Mouse (Mus musculus) MEL-GATA-1-ER (cell line): ENCODE measurements at regions not wholly inside any gene's neighbourhood (a gene's known extent, or its start where the extent isn't known, plus 50 kb on each side); places are given as distances from the start of the nearest gene placed in this dataset.

ENCODE experiments used
- DNase-seq: peaks from one replicate; pipeline ENCODE4 v3.0.0-alpha.2; 2012; ENCODE audit warnings: low read depth; ENCODE audit errors: extremely low read depth

GRCm38 (mm10) chr13:87923372-87923771, 897.9 kb upstream of the Edil3 start:
- DNase-seq = peak; percentile 71

GRCm38 (mm10) chr13:87928609-87929008, 892.7 kb upstream of the Edil3 start:
- DNase-seq = peak; percentile 11
